Mouse (Mus musculus) testis, adult 2 months (tissue): ENCODE results near the gene 1110051M20Rik. TPM values are rescaled to one million over a fixed set of nuclear protein-coding genes. Genes with fewer than 3 reads are reported as not detected.

Experiments used
- H3K27ac ChIP-seq: fragments of 200-500 bp; 2 replicates; pipeline ENCODE4 v1.5.1; 2012; ENCODE audit warnings: low read depth, low read length; ENCODE audit not compliant: control insufficient read depth, insufficient read depth
- H3K27me3 ChIP-seq: fragments of 200-500 bp; 2 replicates; pipeline ENCODE4 v1.6.1; 2012; ENCODE audit warnings: mild to moderate bottlenecking, low read length, moderate library complexity; ENCODE audit not compliant: control insufficient read depth, insufficient read depth
- H3K36me3 ChIP-seq: fragments of 200-500 bp; 2 replicates; pipeline ENCODE4 v1.6.1; 2012; ENCODE audit warnings: mild to moderate bottlenecking, low read length; ENCODE audit not compliant: control insufficient read depth, insufficient read depth
- H3K4me1 ChIP-seq: fragments of 200-500 bp; 2 replicates; pipeline ENCODE4 v1.6.1; 2012; ENCODE audit warnings: low read length; ENCODE audit not compliant: control insufficient read depth, insufficient read depth
- H3K4me3 ChIP-seq: fragments of 200-500 bp; 2 replicates; pipeline ENCODE4 v1.5.1; 2012; ENCODE audit warnings: low read depth, mild to moderate bottlenecking, low read length, moderate library complexity, mixed read lengths; ENCODE audit not compliant: control insufficient read depth
- CTCF ChIP-seq: fragments of 200-500 bp; IDR thresholded peaks from 2 replicates; pipeline ENCODE4 v1.5.1; 2012; ENCODE audit warnings: low read depth, mild to moderate bottlenecking, inconsistent platforms, low read length, moderate library complexity; ENCODE audit not compliant: control insufficient read depth, insufficient read depth, insufficient replicate concordance
- POLR2A ChIP-seq: fragments of 200-500 bp; IDR thresholded peaks from 2 replicates; pipeline ENCODE4 v1.6.1; 2012; ENCODE audit warnings: low read depth, mild to moderate bottlenecking, inconsistent platforms, low read length, moderate library complexity; ENCODE audit not compliant: control insufficient read depth
- polyA plus RNA-seq: library from polyadenylated mRNA; depleted of rRNA; stranded (reverse); fragments of >200 nt; gene quantifications from 2 replicates; pipeline ENCODE4 v1.2.3, GENCODE M21; 2012

The 1110051M20Rik gene
- polyA plus RNA-seq, 1 experiment: 91.7 TPM

- Histone ChIP-seq H3K27me3 (no peaks in the 10 kb centered on the region), H3K27ac (peak overlapping the region; percentile 29; the same call in 1 of the 2 replicates), H3K4me3 (peak overlapping the region; percentile 87), H3K4me1 (peaks cover 8% of the 10 kb centered on the region), H3K36me3 (no peaks in the 10 kb centered on the region)
- TF ChIP-seq POLR2A (no peak), CTCF (no peak)
Measured at GRCm38 (mm10) chr2:91256256-91257125, 188.0 kb downstream of the 1110051M20Rik start.

- Histone ChIP-seq H3K4me3 (peak within 1 kb of the TSS; percentile 87), H3K4me1 (peaks cover 8% of the 10 kb centered on the region), H3K27me3 (no peaks in the 10 kb centered on the region), H3K27ac (peak within 1 kb of the TSS; percentile 29; the same call in 1 of the 2 replicates), H3K36me3 (no peaks in the 10 kb centered on the region)
- TF ChIP-seq POLR2A: no peak
- TF ChIP-seq CTCF: no peak
Measured at GRCm38 (mm10) chr2:91255661-91256150, 188.8 kb downstream of the 1110051M20Rik start, which contains the start of gene Pacsin3. Gene Pacsin3 (plus strand): TSS chr2:91255954.

GRCm38 (mm10) chr2:91254725-91255380 lies 189.7 kb downstream of the 1110051M20Rik start:
- Histone ChIP-seq H3K36me3 (no peaks in the 10 kb centered on the region), H3K4me1 (peaks cover 8% of the 10 kb centered on the region), H3K27me3 (no peaks in the 10 kb centered on the region), H3K4me3 (no peak overlapping the region), H3K27ac (no peak overlapping the region)
- no peak for TF ChIP-seq POLR2A

GRCm38 (mm10) chr2:91252512-91252911 lies 192.0 kb downstream of the 1110051M20Rik start:
- Histone ChIP-seq H3K36me3 (no peaks in the 10 kb centered on the region), H3K27ac (no peak overlapping the region), H3K4me1 (peaks cover 5% of the 10 kb centered on the region), H3K27me3 (no peaks in the 10 kb centered on the region), H3K4me3 (no peak overlapping the region)
- TF ChIP-seq CTCF (no peak), POLR2A (no peak)

- Histone ChIP-seq H3K4me3 (no peak overlapping the region), H3K27me3 (no peaks in the 10 kb centered on the region), H3K36me3 (no peaks in the 10 kb centered on the region), H3K27ac (no peak overlapping the region), H3K4me1 (peaks cover 3% of the 10 kb centered on the region)
- TF ChIP-seq POLR2A (no peak), CTCF (no peak)
Measured at GRCm38 (mm10) chr2:91252001-91252400, 192.5 kb downstream of the 1110051M20Rik start.

GRCm38 (mm10) chr2:91248366-91248765 lies 196.1 kb downstream of the 1110051M20Rik start:
- no peak overlapping the region for H3K4me3 ChIP-seq

GRCm38 (mm10) chr2:91244557-91245228 lies 199.8 kb downstream of the 1110051M20Rik start:
- no peak overlapping the region for H3K4me3 ChIP-seq
- no peak for TF ChIP-seq POLR2A

More at GRCm38 (mm10) chr2:91248366-91248765, 196.1 kb downstream of the 1110051M20Rik start:
- no peak for TF ChIP-seq POLR2A
- no peak for TF ChIP-seq CTCF
- no peaks in the 10 kb centered on the region for H3K4me1 ChIP-seq
- H3K27me3 ChIP-seq: no peaks in the 10 kb centered on the region
- no peaks in the 10 kb centered on the region for H3K36me3 ChIP-seq
- no peak overlapping the region for H3K27ac ChIP-seq

More at GRCm38 (mm10) chr2:91244557-91245228, 199.8 kb downstream of the 1110051M20Rik start:
- Histone ChIP-seq H3K27me3 (no peaks in the 10 kb centered on the region), H3K36me3 (no peaks in the 10 kb centered on the region), H3K4me1 (no peaks in the 10 kb centered on the region), H3K27ac (no peak overlapping the region)
